Mouse (Mus musculus) erythroblast, embryonic 14.5 days (primary cell): ENCODE results near the gene Hfe.

ENCODE experiments used
- GATA1 ChIP-seq: IDR thresholded peaks from 2 replicates; pipeline ENCODE4 v1.6.1; 2012; ENCODE audit warnings: low read length, inconsistent platforms, mixed read lengths
- TAL1 ChIP-seq: IDR thresholded peaks from 3 replicates; pipeline ENCODE4 v1.6.1; 2012; ENCODE audit warnings: low read length, inconsistent platforms, mixed read lengths

GRCm38 (mm10) chr13:23740910-23741309, 30.3 kb upstream of the Hfe start:
- TF ChIP-seq GATA1, result no peak
- no peak for TF ChIP-seq TAL1
